Mouse (Mus musculus) megakaryocyte, embryonic 14.5 days (primary cell): Measurements from ENCODE around the gene Isoc2a.

Experiments
- FLI1 ChIP-seq: IDR thresholded peaks from 2 replicates; pipeline ENCODE4 v1.6.1; 2012; ENCODE audit warnings: low read length, inconsistent platforms, mixed read lengths
- GATA1 ChIP-seq: IDR thresholded peaks from 3 replicates; pipeline ENCODE4 v1.6.1; 2012; ENCODE audit warnings: mixed read lengths, low read length, inconsistent platforms, borderline replicate concordance

DNA sequence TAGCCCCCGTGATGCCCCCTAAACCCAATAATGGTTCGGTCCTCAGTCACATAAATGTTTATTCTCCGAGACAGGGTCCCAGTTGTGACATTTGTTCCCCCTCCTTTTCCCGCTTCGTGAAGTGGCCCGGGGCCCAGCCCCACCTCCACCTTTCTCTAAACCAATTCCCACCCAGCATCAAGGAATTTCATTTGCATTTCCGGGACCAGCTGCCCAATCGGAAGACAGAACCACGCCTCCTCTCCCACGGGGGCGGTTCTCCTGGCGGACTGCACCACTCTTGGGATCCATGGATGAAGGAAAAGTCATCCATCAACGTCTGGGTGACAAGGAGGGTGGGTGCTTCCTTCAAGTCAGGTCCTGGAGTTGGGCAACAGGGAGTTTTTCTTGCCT is 32.0 kb upstream of the Isoc2a start:
- TF ChIP-seq GATA1 (no peak), FLI1 (no peak)
